Mouse (Mus musculus) heart, embryonic 11.5 days (tissue): ENCODE measurements at regions not wholly inside any gene's neighbourhood (a gene's known extent, or its start where the extent isn't known, plus 50 kb on each side); places are given as distances from the start of the nearest gene placed in this dataset.
"Not testable (repeated sequence)": the region's sequence is repeated elsewhere in the genome, so short reads cannot be mapped to it uniquely, and the experiment has no call there.

ENCODE experiments used
- ATAC-seq: fragments of 200-750 bp; cut with Nextera tagmentation; replicated peaks from 2 replicates; pipeline ENCODE4 v1.8.0; 2017; ENCODE audit warnings: moderate library complexity; ENCODE audit not compliant: insufficient number of reproducible peaks, low FRiP score, low TSS enrichment
- H3K27ac ChIP-seq: fragments of 300-500 bp; sonication (generic); 2 replicates; pipeline ENCODE4 v1.5.1; 2014; ENCODE audit warnings: mild to moderate bottlenecking, low read depth, low read length
- H3K27me3 ChIP-seq: fragments of 300-500 bp; sonication (generic); 2 replicates; pipeline ENCODE4 v1.6.1; 2014; ENCODE audit warnings: mild to moderate bottlenecking, low read length, mixed read lengths; ENCODE audit not compliant: control insufficient read depth, insufficient read depth
- H3K36me3 ChIP-seq: fragments of 300-500 bp; sonication (generic); 2 replicates; pipeline ENCODE4 v1.6.1; 2014; ENCODE audit warnings: mild to moderate bottlenecking, low read length, moderate library complexity, mixed read lengths; ENCODE audit not compliant: control insufficient read depth, insufficient read depth
- H3K4me1 ChIP-seq: fragments of 300-500 bp; sonication (generic); 2 replicates; pipeline ENCODE4 v1.6.1; 2014; ENCODE audit warnings: low read length; ENCODE audit not compliant: control insufficient read depth, insufficient read depth
- H3K4me2 ChIP-seq: fragments of 300-500 bp; sonication (generic); 2 replicates; pipeline ENCODE4 v1.6.1; 2014; ENCODE audit warnings: mild to moderate bottlenecking, moderate library complexity
- H3K4me3 ChIP-seq: fragments of 300-500 bp; sonication (generic); 2 replicates; pipeline ENCODE4 v1.5.1; 2014; ENCODE audit warnings: low read depth, low read length
- H3K9ac ChIP-seq: fragments of 300-500 bp; sonication (generic); 2 replicates; pipeline ENCODE4 v1.6.1; 2014; ENCODE audit warnings: mild to moderate bottlenecking, low read depth, low read length, moderate library complexity
- H3K9me3 ChIP-seq: fragments of 300-500 bp; sonication (generic); replicated peaks from 2 replicates; pipeline ENCODE4 v1.6.1; 2016; ENCODE audit warnings: low read length; ENCODE audit not compliant: control insufficient read depth
- WGBS: fragments of 180-500 bp; shearing (Covaris S2); extraction: QIAGEN DNeasy Blood & Tissue Kit; methylation state at CpG from one replicate; pipeline ENCODE4 v1.1.7; 2014; ENCODE audit not compliant: insufficient replicate concordance; 5-methylcytosine and 5-hydroxymethylcytosine counted together

- Histone ChIP-seq H3K36me3 (no peaks in the 10 kb centered on the region), H3K4me2 (no peak overlapping the region), H3K4me3 (no peak overlapping the region), H3K4me1 (no peaks in the 10 kb centered on the region), H3K9ac (no peak overlapping the region), H3K9me3 (no peaks in the 10 kb centered on the region), H3K27ac (no peak overlapping the region), H3K27me3 (no peaks in the 10 kb centered on the region)
- 72% methylated on average over 2 of the region's 2 CpGs for WGBS
- ATAC-seq = no peak
Observed at GRCm38 (mm10) chr14:71075671-71076070, 476.0 kb upstream of the Fam160b2 start.

GRCm38 (mm10) chr14:71074019-71074418 lies 474.4 kb upstream of the Fam160b2 start:
- no peaks in the 10 kb centered on the region for H3K27me3 ChIP-seq
- H3K4me1 ChIP-seq = no peaks in the 10 kb centered on the region
- no peak overlapping the region for H3K27ac ChIP-seq
- no peaks in the 10 kb centered on the region; the same call in 1 of the 2 replicates for H3K9me3 ChIP-seq
- no peak for ATAC-seq
- no peaks in the 10 kb centered on the region for H3K36me3 ChIP-seq
- H3K4me3 ChIP-seq = no peak overlapping the region
- H3K4me2 ChIP-seq = no peak overlapping the region
- H3K9ac ChIP-seq = no peak overlapping the region

DNA sequence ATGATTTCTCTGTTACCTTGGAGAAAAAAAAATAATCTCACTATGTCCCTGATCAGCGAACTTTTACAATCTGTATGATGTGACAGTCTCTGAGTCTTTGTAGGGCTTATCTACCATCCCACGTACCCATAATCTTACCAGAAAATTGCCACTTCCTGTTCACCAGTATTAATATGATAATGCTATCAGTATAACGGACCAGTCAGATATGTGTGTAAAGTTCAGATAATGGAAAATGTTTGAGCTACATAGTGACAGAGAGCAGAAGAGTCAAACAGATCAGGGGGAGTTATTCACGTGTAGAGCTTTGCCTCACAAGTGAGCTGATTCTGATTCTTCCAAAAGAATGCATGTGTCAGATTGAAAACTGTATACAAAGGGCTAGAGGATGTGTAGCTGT lies 466.0 kb upstream of the Fam160b2 start:
- H3K27ac ChIP-seq = no peak overlapping the region
- no peak overlapping the region for H3K4me2 ChIP-seq
- no peak overlapping the region for H3K9ac ChIP-seq
- H3K9me3 ChIP-seq = no peaks in the 10 kb centered on the region; the same call in 1 of the 2 replicates
- no peak for ATAC-seq
- no peak overlapping the region for H3K4me3 ChIP-seq
- 42% methylated on average over 4 of the region's 4 CpGs for whole genome bisulfite sequencing
- H3K36me3 ChIP-seq = no peaks in the 10 kb centered on the region
- H3K4me1 ChIP-seq = no peaks in the 10 kb centered on the region
- H3K27me3 ChIP-seq = no peaks in the 10 kb centered on the region

- Histone ChIP-seq H3K9ac (no peak overlapping the region), H3K4me3 (no peak overlapping the region), H3K4me2 (no peak overlapping the region), H3K27ac (no peak overlapping the region), H3K9me3 (no peaks in the 10 kb centered on the region), H3K4me1 (no peaks in the 10 kb centered on the region), H3K36me3 (no peaks in the 10 kb centered on the region), H3K27me3 (no peaks in the 10 kb centered on the region)
- WGBS = 88% methylated on average over 2 of the region's 2 CpGs
- ATAC-seq = no peak
Observed at GRCm38 (mm10) chr14:71056601-71057000, 457.0 kb upstream of the Fam160b2 start.

DNA sequence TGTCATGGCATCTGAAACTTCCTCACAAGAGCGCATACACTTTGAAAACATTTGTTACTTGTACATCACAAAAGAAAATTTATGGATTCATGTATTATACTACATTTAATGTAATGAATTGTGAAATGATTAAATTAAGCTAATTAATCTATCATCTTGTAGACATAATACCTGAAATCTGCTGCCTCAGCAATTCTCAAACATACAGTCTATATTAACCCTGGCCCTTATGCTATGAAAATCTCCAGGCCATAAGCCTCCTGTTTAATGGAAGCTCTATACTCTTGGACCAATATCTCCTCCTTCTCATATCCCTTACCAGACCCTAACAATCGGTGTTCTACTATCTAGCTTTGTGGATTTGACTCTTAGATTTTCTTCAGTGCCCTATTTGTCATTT lies 455.8 kb upstream of the Fam160b2 start:
- WGBS = 85% methylated on average over 2 of the region's 2 CpGs

GRCm38 (mm10) chr14:71053788-71054641 lies 454.4 kb upstream of the Fam160b2 start:
- no peak for ATAC-seq
- Histone ChIP-seq H3K4me2 (no peak overlapping the region), H3K27ac (no peak overlapping the region), H3K4me3 (no peak overlapping the region), H3K4me1 (no peaks in the 10 kb centered on the region), H3K27me3 (no peaks in the 10 kb centered on the region), H3K36me3 (no peaks in the 10 kb centered on the region), H3K9ac (no peak overlapping the region), H3K9me3 (no peaks in the 10 kb centered on the region)
- WGBS = 52% methylated on average over 9 of the region's 9 CpGs

More for the DNA sequence above, 455.8 kb upstream of the Fam160b2 start:
- no peak overlapping the region for H3K4me3 ChIP-seq
- H3K27me3 ChIP-seq = no peaks in the 10 kb centered on the region
- no peak overlapping the region for H3K4me2 ChIP-seq
- H3K27ac ChIP-seq = no peak overlapping the region
- no peaks in the 10 kb centered on the region for H3K36me3 ChIP-seq
- no peaks in the 10 kb centered on the region for H3K4me1 ChIP-seq
- H3K9me3 ChIP-seq = no peaks in the 10 kb centered on the region
- no peak overlapping the region for H3K9ac ChIP-seq
- no peak for ATAC-seq

DNA sequence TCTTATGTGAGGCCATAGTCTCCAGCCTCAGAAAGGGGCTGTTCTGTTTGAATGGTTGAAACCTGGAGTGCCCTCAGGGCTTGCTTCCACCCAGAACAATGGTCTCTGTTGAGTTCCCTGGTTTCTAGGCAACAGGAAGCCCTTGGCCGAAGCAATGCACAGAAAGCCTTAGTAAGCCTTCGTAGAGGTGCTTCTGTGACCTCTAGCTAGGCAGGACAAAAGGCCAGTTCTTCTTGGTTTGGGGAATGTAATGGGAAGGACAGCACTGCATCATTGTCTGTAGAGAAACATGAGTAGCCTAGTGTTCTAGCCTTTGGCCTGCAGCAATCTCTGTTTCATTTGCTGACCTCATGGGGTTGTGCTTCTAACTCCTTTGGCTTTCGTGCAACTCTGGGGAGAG lies 447.5 kb upstream of the Fam160b2 start:
- no peak overlapping the region for H3K4me2 ChIP-seq
- no peaks in the 10 kb centered on the region for H3K27me3 ChIP-seq
- H3K4me3 ChIP-seq = no peak overlapping the region
- 53% methylated on average over 3 of the region's 3 CpGs for WGBS
- ATAC-seq = no peak
- no peak overlapping the region for H3K9ac ChIP-seq
- no peak overlapping the region for H3K27ac ChIP-seq
- H3K4me1 ChIP-seq = no peaks in the 10 kb centered on the region
- no peaks in the 10 kb centered on the region for H3K9me3 ChIP-seq
- H3K36me3 ChIP-seq = no peaks in the 10 kb centered on the region

DNA sequence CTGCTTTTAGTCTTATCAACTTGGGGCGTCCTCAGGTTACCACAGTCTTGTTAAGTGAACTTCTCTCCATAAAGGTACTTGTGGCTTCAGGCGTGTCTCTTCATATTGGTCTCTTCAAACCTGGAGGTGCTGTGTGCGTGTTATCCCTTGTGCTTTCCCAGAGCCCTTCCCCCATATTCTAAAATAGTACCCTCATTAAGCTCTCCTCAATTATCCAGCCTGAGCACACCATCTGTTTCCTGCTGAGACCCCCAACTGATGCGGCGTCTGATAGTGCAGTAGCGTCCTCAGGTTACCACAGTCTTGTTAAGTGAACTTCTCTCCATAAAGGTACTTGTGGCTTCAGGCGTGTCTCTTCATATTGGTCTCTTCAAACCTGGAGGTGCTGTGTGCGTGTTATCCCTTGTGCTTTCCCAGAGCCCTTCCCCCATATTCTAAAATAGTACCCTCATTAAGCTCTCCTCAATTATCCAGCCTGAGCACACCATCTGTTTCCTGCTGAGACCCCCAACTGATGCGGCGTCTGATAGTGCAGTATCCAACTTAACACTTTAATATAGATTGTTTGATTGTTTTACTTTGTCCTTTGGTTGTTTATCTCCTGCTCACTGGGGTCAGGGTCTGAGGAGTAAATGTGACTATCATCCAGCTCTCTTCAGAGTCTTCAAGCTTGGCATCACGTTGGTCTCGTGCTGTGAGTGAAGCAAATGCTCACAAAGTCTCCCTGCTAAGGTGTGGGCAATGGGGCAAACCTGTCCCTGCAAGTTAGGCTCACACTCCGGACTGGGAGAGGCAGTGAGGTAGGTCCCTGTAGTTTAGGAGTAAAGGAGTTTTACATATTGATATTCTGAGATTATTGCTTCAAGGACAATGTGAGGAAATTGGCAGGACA lies 444.5 kb upstream of the Fam160b2 start:
- not testable (repeated sequence) for H3K4me2 ChIP-seq, ATAC-seq, H3K27ac ChIP-seq, H3K9ac ChIP-seq, H3K9me3 ChIP-seq, H3K27me3 ChIP-seq, H3K4me1 ChIP-seq, H3K4me3 ChIP-seq, H3K36me3 ChIP-seq
- 13% methylated on average over 11 of the region's 13 CpGs for WGBS
